Mouse (Mus musculus): ENCODE data around the gene Prm3.

Prm3 gene

DNA sequence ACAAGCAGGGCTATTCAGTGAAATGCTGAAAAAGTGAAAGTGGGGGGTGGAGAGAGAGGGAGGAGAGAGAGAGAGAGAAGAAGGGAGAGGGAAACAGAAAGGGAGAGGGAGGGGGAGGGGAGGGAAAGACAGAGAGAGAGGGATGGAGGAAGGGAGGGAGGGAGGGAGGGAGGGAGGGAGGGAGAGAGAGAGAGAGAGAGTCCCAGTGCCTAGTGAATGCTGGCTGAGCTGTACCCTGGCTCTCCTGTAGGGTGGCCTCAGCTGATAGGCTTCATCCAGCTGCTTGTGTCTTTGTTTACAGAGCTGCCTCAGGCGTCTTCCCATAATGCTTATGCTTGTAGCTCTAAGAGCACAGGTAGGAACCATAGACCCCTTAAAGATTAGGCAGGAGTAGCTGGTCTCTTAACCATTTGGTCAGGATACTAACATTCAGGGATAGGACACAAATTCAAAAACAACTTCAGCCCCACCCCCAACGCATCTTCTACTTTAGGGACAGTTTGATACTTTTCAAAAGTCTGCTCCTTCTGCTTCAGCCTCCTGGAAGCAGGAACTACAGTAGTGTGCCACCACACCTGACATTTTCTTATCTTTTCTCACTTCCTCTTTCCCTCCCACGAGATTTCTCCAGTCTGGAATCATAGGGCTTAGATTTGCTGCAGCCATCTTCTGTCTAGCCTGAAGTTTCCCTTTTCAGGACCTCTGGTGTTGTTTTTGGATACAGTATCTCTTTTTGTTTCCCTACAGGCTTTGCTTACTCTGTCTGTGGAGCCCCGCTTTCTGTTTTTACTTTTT, 20.0 kb downstream of the Prm3 start:
- DNase-seq (ENCODE audit: low spot score in 2 of 2): no peak

DNA sequence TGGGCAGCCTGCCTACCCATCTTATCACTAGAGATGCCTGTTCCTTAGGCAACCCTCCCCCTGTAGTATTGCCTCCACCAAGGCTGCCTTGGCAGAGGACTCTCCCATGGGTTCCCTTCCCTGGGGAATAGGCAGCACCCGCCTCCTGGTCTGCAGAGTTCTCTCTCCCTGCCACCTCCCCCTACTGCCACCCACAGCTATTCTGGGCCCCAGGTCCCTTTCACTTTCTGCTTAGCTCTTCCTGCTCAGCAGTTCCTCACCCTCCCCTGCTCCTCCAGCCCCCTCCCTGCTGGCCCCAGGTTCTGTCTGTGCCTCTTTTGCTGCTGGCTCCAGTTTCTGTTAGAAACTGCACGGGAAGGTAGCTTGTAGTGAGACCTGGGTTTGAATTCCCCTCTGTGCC, 21.1 kb downstream of the Prm3 start:
- DNase-seq (ENCODE audit: low spot score in 2 of 2): peak in 1 of 2 experiments; percentile 44

DNA sequence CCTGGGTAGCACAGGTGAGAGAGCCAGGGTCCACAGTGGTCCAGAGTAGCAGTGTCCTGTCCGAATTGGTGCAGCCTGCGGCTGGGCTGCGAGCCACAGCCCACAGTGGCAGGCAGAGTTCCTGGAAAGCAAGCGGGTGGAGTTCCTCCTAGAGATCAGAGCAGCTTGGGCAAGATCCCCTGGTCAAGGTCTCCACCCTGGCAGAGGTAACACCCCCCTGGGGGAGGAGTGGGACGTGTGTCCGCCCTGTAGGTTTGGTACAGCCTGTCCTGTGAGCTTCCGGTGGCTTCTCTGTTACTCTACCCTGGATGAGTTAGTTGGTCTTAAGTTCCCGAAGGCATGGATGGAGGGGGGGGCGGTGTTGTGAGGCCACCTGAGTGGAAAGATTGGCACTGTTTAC, 21.9 kb downstream of the Prm3 start:
- no peak for DNase-seq (ENCODE audit: low spot score in 2 of 2)

GRCm38 (mm10) chr16:10767158-10767557, 23.6 kb downstream of the Prm3 start:
- no peak for DNase-seq (ENCODE audit: low spot score in 2 of 2)

GRCm38 (mm10) chr16:10764323-10764722, 26.4 kb downstream of the Prm3 start:
- no peak for DNase-seq (ENCODE audit: low spot score in 2 of 2)

DNA sequence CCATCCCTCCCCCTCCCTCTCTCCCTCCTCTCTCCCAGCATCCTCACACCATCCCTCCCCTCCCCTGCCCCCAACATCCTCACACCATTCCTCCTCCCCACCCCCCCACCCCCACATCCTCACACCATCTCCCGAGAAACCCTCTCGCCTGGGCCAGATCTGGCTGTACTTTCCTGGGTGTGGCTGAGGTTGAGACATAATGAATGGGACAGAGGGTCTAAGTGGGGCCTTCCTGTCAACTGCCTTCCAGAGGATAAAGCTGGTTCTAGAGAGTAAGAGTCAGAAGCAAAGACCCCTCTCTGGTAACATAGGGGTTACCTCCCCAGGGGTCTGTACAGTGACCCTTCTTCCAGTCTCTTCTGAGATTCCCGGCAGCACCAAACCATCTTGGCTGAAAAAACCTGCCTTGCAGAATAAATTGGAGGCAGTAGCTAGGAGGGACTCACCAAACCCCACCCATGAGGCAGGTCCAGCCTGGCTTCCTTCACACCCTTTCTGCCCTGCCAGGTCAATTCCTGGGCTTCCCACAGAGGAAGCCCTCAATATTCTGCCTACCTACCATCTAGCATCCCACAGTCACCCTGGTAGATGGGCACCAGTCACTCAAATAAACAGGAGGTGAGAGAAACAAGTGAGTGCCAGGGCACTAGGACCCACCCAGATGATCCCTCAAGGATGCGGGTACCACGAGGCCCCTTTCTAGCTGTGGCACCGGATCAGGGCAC, 27.0 kb downstream of the Prm3 start:
- no peak for DNase-seq (ENCODE audit: low spot score in 2 of 2)

- DNase-seq (ENCODE audit: low spot score in 2 of 2): no peak
Observed at GRCm38 (mm10) chr16:10762569-10763180, 28.0 kb downstream of the Prm3 start.

- DNase-seq (ENCODE audit: low spot score in 2 of 2): no peak
Observed at GRCm38 (mm10) chr16:10761182-10761581, 29.5 kb downstream of the Prm3 start.

DNA sequence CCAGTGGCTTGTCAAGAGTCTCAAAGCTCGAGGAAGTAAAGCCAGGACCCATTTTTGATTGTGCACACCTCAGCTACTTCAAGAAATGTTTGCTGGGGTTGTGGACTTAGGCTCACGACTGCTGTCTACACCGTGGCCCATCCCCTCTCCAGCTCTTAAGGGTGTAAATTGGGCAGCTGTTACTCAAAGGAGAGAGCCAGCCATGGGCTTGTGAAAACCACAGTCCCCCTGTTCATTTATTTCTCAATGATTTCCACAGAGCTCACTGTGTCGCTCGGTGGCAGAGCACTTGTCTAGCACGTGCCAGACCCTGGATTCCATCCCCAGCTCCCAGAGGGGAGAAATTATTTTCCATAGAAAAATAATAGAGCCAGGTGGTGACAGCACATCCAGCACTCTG, 34.5 kb downstream of the Prm3 start:
- DNase-seq (ENCODE audit: low spot score in 2 of 2): no peak

DNA sequence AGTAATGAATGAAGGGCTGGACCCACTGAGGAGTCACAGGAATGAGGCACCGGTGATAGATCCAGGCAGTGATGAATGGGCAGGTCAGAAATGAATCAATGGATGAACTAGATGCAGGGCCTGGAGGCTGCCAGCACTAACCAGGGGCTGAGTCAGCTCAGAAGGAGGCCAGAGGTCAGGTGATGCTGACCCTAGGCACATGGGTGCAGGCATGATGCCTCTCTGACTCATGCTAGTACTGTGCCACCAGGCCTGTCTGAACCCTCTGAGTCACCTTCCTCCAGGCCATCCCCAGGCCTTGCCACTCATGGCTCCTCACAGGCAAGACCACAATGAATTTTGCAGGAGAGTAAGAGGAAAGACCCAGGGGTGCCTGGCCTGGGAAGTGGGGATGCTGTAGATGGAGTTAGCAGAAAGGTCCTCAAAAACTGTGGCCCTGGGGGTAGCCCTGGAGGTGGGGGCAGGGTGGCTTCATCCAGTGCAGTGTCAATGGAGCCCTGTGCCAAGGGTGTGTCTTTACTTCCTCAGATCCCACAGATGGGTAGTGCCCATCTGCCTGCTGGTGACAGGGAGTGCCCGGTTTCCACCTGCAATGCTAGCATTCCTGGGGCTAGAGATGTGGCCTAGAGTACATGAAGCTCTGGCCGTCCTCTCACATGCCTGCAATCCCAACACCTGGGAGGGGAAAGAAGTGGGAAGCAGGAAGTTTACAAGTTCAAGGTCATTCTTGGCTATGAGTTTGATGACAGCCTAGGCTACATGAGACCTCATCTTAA, 36.0 kb downstream of the Prm3 start:
- DNase-seq (ENCODE audit: low spot score in 2 of 2): no peak

DNA sequence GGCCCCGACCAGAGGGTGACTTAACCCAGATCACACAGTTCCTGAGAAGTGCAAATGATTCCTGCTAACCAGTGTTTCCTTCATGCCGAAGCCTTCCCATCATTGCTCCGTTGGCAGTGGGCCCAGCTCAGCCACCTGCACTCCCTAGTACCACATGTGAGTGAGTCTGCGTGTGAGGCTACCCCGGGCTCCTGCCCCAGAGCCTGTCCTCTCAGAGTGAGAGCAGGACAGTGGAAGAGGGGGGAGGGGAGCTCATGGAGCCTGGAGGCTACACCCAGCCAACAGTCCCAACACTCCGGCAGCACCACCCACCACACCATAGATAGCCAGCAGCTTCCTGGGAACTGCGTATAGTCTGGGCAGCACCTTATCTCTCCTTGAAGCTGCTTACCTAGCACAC, 40.9 kb downstream of the Prm3 start:
- DNase-seq (ENCODE audit: low spot score in 2 of 2): no peak

GRCm38 (mm10) chr16:10749226-10749625, 41.5 kb downstream of the Prm3 start:
- DNase-seq (ENCODE audit: low spot score in 2 of 2): no peak

DNA sequence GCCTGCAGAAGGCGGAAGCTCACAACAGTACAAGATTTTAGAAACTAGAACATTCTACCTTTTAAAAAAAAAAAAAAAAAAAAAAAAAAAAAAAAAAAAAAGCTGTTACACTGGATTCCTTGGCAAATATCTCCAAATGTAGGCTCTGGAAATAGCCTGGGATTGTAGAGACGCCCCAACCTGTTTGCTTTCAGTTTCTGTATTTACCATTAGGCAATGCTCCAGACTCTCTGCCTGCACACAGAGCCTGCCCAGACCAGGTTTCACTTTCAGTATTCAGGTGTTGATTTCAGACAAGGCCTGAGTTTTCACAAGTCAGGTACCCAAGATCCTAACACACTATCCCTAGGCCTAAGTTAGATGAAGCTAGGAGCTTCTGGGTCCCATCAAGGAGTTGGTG, 49.6 kb downstream of the Prm3 start:
- no peak for DNase-seq (ENCODE audit: low spot score in 2 of 2)

Measured in right cerebral cortex, postnatal 36 days (tissue).